Mouse (Mus musculus) heart, embryonic 13.5 days (tissue): ENCODE results near the gene Guf1. TPM values are rescaled to one million over a fixed set of nuclear protein-coding genes. Genes with fewer than 3 reads are reported as not detected.

Experiments used
- ATAC-seq: fragments of 200-750 bp; cut with Nextera tagmentation; 2 replicates; pipeline ENCODE4 v1.8.0; 2017; ENCODE audit warnings: moderate TSS enrichment; ENCODE audit not compliant: insufficient number of reproducible peaks, low FRiP score, low TSS enrichment; ENCODE audit errors: extremely low read depth
- H3K27ac ChIP-seq: fragments of 300-500 bp; sonication (generic); replicated peaks from 2 replicates; pipeline ENCODE4 v1.5.1; 2015; ENCODE audit warnings: moderate library complexity, mild to moderate bottlenecking, inconsistent platforms
- H3K27me3 ChIP-seq: fragments of 300-500 bp; sonication (generic); replicated peaks from 2 replicates; pipeline ENCODE4 v1.6.1; 2015; ENCODE audit warnings: mild to moderate bottlenecking, inconsistent platforms
- H3K36me3 ChIP-seq: fragments of 300-500 bp; sonication (generic); 2 replicates; pipeline ENCODE4 v1.6.1; 2015; ENCODE audit warnings: mild to moderate bottlenecking, inconsistent platforms
- H3K4me1 ChIP-seq: fragments of 300-500 bp; sonication (generic); 2 replicates; pipeline ENCODE4 v1.6.1; 2015; ENCODE audit warnings: inconsistent platforms
- H3K4me2 ChIP-seq: fragments of 300-500 bp; sonication (generic); 2 replicates; pipeline ENCODE4 v1.6.1; 2015; ENCODE audit warnings: inconsistent platforms, mild to moderate bottlenecking, moderate library complexity
- H3K4me3 ChIP-seq: fragments of 300-500 bp; sonication (generic); 2 replicates; pipeline ENCODE4 v1.5.1; 2015; ENCODE audit warnings: moderate library complexity, mild to moderate bottlenecking, inconsistent platforms
- H3K9ac ChIP-seq: fragments of 300-500 bp; sonication (generic); 2 replicates; pipeline ENCODE4 v1.6.1; 2015; ENCODE audit warnings: inconsistent platforms, mild to moderate bottlenecking, moderate library complexity
- H3K9me3 ChIP-seq: fragments of 300-500 bp; sonication (generic); 2 replicates; pipeline ENCODE4 v1.6.1; 2016; ENCODE audit warnings: inconsistent platforms
- WGBS: fragments of 180-500 bp; shearing (Covaris S2); methylation state at CpG from one replicate; pipeline ENCODE4 v1.1.7; 2015; ENCODE audit warnings: mixed read lengths; 5-methylcytosine and 5-hydroxymethylcytosine counted together
- polyA plus RNA-seq: library from polyadenylated mRNA; unstranded; fragments of >200 nt; fragmentation: Nextera tagmentation; extraction: Ambion mirVana; gene quantifications from 2 replicates; pipeline ENCODE4 v1.2.1, GENCODE M21; 2015

Gene Guf1
- polyA plus RNA-seq = 28.7 and 31.5 TPM in 2 replicates

GRCm38 (mm10) chr5:69556628-69557403, at the start of gene Guf1:
Gene Guf1 (plus strand): TSS chr5:69556923.
- Histone ChIP-seq H3K9me3 (no peaks in the 10 kb centered on the region), H3K4me1 (peaks cover 9% of the 10 kb centered on the region), H3K9ac (peak within 1 kb of the TSS; percentile 97), H3K4me3 (peak within 1 kb of the TSS; percentile 80), H3K36me3 (peaks cover 25% of the 10 kb centered on the region), H3K4me2 (peak within 1 kb of the TSS; percentile 80), H3K27ac (peak within 1 kb of the TSS; percentile 85), H3K27me3 (no peaks in the 10 kb centered on the region)
- WGBS = 2% methylated on average over 72 of the region's 72 CpGs
- peak; percentile 85 for ATAC-seq

DNA sequence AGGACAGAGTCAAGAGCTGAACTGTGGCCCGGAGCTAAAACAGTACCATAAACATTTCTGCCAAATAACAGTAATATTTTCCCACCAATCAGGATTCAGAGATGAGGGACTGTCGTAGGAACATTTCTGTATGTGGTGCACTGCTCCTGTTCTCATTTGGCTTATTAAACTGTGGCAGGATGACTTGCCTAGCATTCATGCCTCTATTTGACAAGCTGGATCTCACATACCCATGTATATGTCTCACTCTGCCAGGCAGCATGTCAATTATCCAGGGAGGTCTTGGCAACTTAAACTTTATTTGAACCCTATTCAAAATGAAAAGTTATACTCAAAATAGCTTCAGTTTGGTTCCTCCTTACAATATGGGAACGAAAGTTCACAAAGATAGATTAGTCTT, 49.7 kb upstream of the Guf1 start:
- Histone ChIP-seq H3K9me3 (no peaks in the 10 kb centered on the region), H3K9ac (no peak overlapping the region), H3K27ac (no peak overlapping the region), H3K27me3 (no peaks in the 10 kb centered on the region), H3K4me1 (no peaks in the 10 kb centered on the region), H3K4me3 (no peak overlapping the region), H3K4me2 (no peak overlapping the region), H3K36me3 (no peaks in the 10 kb centered on the region)
- no peak for ATAC-seq
- WGBS = 70% methylated on average over 3 of the region's 3 CpGs

DNA sequence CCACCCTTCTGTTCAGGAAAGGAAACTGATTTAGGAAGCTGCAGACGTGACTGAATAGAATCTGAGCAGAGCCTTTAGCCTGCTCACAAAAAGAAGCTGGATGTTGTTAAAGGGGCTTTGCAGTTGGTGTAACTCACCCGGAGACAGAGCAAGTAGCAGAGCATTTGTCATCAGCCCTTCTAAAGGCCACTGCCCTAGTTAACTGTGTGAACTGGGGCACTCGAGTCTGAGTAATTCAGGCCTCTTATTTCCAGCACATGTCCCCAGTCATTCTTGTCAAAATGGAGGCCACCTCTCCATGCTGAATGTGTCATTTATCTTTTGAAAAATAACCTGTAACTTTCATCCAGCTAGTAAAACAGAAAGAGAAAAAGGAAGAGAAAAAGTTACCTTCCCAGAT, 45.1 kb upstream of the Guf1 start:
- H3K27ac ChIP-seq = no peak overlapping the region
- no peak overlapping the region for H3K9ac ChIP-seq
- H3K4me2 ChIP-seq = no peak overlapping the region
- H3K4me3 ChIP-seq = no peak overlapping the region
- ATAC-seq = no peak
- no peaks in the 10 kb centered on the region for H3K27me3 ChIP-seq
- no peaks in the 10 kb centered on the region for H3K36me3 ChIP-seq
- H3K9me3 ChIP-seq = no peaks in the 10 kb centered on the region
- no peaks in the 10 kb centered on the region for H3K4me1 ChIP-seq
- WGBS = 45% methylated on average over 3 of the region's 3 CpGs

- Histone ChIP-seq H3K27me3 (no peaks in the 10 kb centered on the region), H3K4me3 (no peak overlapping the region), H3K4me1 (no peaks in the 10 kb centered on the region), H3K4me2 (no peak overlapping the region), H3K9me3 (no peaks in the 10 kb centered on the region), H3K9ac (no peak overlapping the region), H3K36me3 (no peaks in the 10 kb centered on the region), H3K27ac (no peak overlapping the region)
- WGBS = 57% methylated on average over 4 of the region's 4 CpGs
- ATAC-seq = no peak
These were observed 44.5 kb upstream of the Guf1 start for GRCm38 (mm10) chr5:69512203-69512602.

- Histone ChIP-seq H3K27me3 (no peaks in the 10 kb centered on the region), H3K4me1 (no peaks in the 10 kb centered on the region), H3K9me3 (no peaks in the 10 kb centered on the region), H3K4me3 (no peak overlapping the region), H3K27ac (no peak overlapping the region), H3K9ac (no peak overlapping the region), H3K36me3 (no peaks in the 10 kb centered on the region), H3K4me2 (no peak overlapping the region)
- 34% methylated on average over 7 of the region's 7 CpGs for WGBS
- no peak for ATAC-seq
These were observed 36.0 kb upstream of the Guf1 start for GRCm38 (mm10) chr5:69520661-69521278.

DNA sequence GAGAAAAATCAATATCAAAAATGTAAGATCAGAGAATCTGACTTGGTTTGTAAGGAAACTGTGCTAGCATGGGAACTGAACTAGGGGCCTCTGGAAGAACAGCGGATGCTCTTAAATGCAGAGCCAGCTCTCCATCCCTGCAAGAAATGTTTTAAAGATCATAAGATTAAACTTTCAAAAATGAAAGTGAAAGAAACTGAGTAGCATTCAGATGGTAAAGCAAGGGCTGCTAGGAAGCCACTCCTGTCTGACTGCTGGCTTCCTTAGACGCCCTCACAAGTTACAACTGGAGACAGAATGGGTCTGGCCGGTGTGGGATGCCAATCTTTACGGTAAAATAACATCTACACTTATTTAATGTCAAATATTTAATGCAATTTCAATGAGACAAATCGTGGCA, 34.7 kb upstream of the Guf1 start:
- Histone ChIP-seq H3K9me3 (no peaks in the 10 kb centered on the region), H3K27ac (no peak overlapping the region), H3K4me1 (no peaks in the 10 kb centered on the region), H3K9ac (no peak overlapping the region), H3K4me2 (peak overlapping the region; percentile 12; the same call in 1 of the 2 replicates), H3K36me3 (no peaks in the 10 kb centered on the region), H3K4me3 (no peak overlapping the region), H3K27me3 (no peaks in the 10 kb centered on the region)
- 56% methylated on average over 5 of the region's 5 CpGs for WGBS
- ATAC-seq = no peak

DNA sequence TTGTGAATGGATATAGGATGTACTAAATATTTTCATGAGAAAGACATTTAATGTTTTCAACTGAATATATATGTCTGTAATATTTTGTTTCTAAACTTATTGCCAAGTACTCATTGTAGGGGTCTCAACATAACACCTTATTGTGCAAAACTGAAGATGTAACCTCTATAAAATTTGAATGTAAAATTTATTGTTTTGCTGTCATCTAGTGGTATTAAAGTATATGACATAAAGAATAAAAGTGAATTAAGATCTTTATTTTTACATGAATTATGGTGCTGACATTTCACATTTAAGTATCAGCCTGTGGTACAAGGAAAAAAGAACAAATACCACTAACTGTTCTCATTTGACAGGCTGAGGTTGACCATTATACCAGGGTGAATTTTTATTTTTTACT, 32.8 kb upstream of the Guf1 start:
- Histone ChIP-seq H3K27me3 (no peaks in the 10 kb centered on the region), H3K4me3 (no peak overlapping the region), H3K36me3 (no peaks in the 10 kb centered on the region), H3K4me1 (no peaks in the 10 kb centered on the region), H3K27ac (no peak overlapping the region), H3K9ac (no peak overlapping the region), H3K4me2 (no peak overlapping the region), H3K9me3 (no peaks in the 10 kb centered on the region)
- ATAC-seq = no peak

DNA sequence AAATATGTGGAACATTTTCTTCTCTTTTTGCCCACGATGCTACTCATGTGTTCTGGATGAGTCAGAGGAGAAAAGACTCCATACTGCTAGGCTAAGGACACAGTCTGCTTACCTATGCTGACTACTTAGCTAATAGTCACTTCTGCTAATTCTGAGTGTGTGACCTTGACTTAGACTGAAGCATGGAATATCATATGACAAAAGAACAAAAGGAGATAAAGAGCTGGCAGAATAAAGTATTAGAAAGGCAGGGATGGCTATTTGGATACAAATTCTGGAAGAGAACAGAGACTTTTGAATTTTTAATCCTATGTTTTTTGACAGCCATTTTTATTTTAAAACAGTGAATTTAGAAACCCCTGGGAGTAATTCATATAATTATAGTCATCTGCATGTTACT, 15.0 kb upstream of the Guf1 start:
- H3K4me1 ChIP-seq = peaks cover 7% of the 10 kb centered on the region
- no peaks in the 10 kb centered on the region for H3K27me3 ChIP-seq
- no peak overlapping the region for H3K4me3 ChIP-seq
- 0 out of 2 replicates have a peak overlapping the region, but pooled peaks have one; percentile 36 for H3K27ac ChIP-seq
- H3K9me3 ChIP-seq = no peaks in the 10 kb centered on the region
- ATAC-seq = no peak
- 76% methylated on average over 1 of the region's 1 CpGs for WGBS
- H3K9ac ChIP-seq = no peak overlapping the region
- no peaks in the 10 kb centered on the region for H3K36me3 ChIP-seq
- no peak overlapping the region for H3K4me2 ChIP-seq

- Histone ChIP-seq H3K4me2 (peak within 1 kb of the TSS; percentile 44), H3K4me3 (0 out of 2 replicates have a peak within 1 kb of the TSS, but pooled peaks have one; percentile 13)
- ATAC-seq = no peak
These were observed 14.2 kb upstream of the Guf1 start, which contains the start of gene Yipf7 for GRCm38 (mm10) chr5:69542489-69542888. Gene Yipf7 (minus strand): TSS chr5:69542648.

GRCm38 (mm10) chr5:69557404-69557935, 747 bp downstream of the Guf1 start:
- WGBS = 13% methylated on average over 16 of the region's 16 CpGs
- no peaks in the 10 kb centered on the region for H3K27me3 ChIP-seq
- H3K4me3 ChIP-seq = peak overlapping the region; percentile 80
- peak overlapping the region; percentile 85 for H3K27ac ChIP-seq
- H3K36me3 ChIP-seq = peaks cover 29% of the 10 kb centered on the region
- ATAC-seq = no peak
- H3K4me1 ChIP-seq = peaks cover 9% of the 10 kb centered on the region
- no peaks in the 10 kb centered on the region for H3K9me3 ChIP-seq
- peak overlapping the region; percentile 80 for H3K4me2 ChIP-seq
- H3K9ac ChIP-seq = peak overlapping the region; percentile 97

More at GRCm38 (mm10) chr5:69542489-69542888, 14.2 kb upstream of the Guf1 start, which contains the start of gene Yipf7:
- Histone ChIP-seq H3K27ac (peak within 1 kb of the TSS; percentile 60), H3K36me3 (no peaks in the 10 kb centered on the region), H3K27me3 (no peaks in the 10 kb centered on the region), H3K9me3 (no peaks in the 10 kb centered on the region), H3K9ac (no peak within 1 kb of the TSS), H3K4me1 (peaks cover 7% of the 10 kb centered on the region)
- 31% methylated on average over 4 of the region's 4 CpGs for WGBS

- ATAC-seq = peak; percentile 83
- Histone ChIP-seq H3K9ac (peak within 1 kb of the TSS; percentile 90), H3K4me3 (peak within 1 kb of the TSS; percentile 77), H3K4me2 (peak within 1 kb of the TSS; percentile 79), H3K4me1 (peaks cover 11% of the 10 kb centered on the region), H3K36me3 (peaks cover 17% of the 10 kb centered on the region), H3K27me3 (no peaks in the 10 kb centered on the region), H3K27ac (peak within 1 kb of the TSS; percentile 81), H3K9me3 (no peaks in the 10 kb centered on the region)
- WGBS = 3% methylated on average over 42 of the region's 42 CpGs
These were observed 35.1 kb downstream of the Guf1 start, which contains the start of gene Gnpda2 for GRCm38 (mm10) chr5:69591640-69592461. Gene Gnpda2 (minus strand): TSS chr5:69592340.
